Mouse (Mus musculus) intestine, embryonic 16.5 days (tissue): ENCODE data around the gene Vav2. TPM values are rescaled to one million over a fixed set of nuclear protein-coding genes. Genes with fewer than 3 reads are reported as not detected.
A peak's percentile ranks its signal among the peaks of the same experiment; 100 is the strongest.

Experiments used
- ATAC-seq: fragments of 200-750 bp; cut with Nextera tagmentation; 2 replicates; pipeline ENCODE4 v1.8.0; 2017; ENCODE audit warnings: moderate TSS enrichment, moderate library complexity
- H3K27ac ChIP-seq: fragments of 300-500 bp; sonication (generic); 2 replicates; pipeline ENCODE4 v1.5.1; 2014; ENCODE audit warnings: mild to moderate bottlenecking, low read length
- H3K27me3 ChIP-seq: fragments of 300-500 bp; sonication (generic); replicated peaks from 2 replicates; pipeline ENCODE4 v1.6.1; 2014; ENCODE audit warnings: low read length, control low read depth, mixed read lengths; ENCODE audit not compliant: control insufficient read depth, insufficient read depth
- H3K36me3 ChIP-seq: fragments of 300-500 bp; sonication (generic); 2 replicates; pipeline ENCODE4 v1.6.1; 2014; ENCODE audit warnings: low read length, control low read depth; ENCODE audit not compliant: control insufficient read depth, insufficient read depth
- H3K4me1 ChIP-seq: fragments of 300-500 bp; sonication (generic); 2 replicates; pipeline ENCODE4 v1.6.1; 2014; ENCODE audit warnings: low read length, control low read depth, mixed read lengths; ENCODE audit not compliant: control insufficient read depth, insufficient read depth
- H3K4me2 ChIP-seq: fragments of 300-500 bp; sonication (generic); 2 replicates; pipeline ENCODE4 v1.6.1; 2014; ENCODE audit warnings: low read depth, low read length, control low read depth
- H3K4me3 ChIP-seq: fragments of 300-500 bp; sonication (generic); 2 replicates; pipeline ENCODE4 v1.5.1; 2014; ENCODE audit warnings: mild to moderate bottlenecking, low read length
- H3K9ac ChIP-seq: fragments of 300-500 bp; sonication (generic); 2 replicates; pipeline ENCODE4 v1.6.1; 2014; ENCODE audit warnings: low read depth, low read length
- H3K9me3 ChIP-seq: fragments of 300-500 bp; sonication (generic); 2 replicates; pipeline ENCODE4 v1.6.1; 2016; ENCODE audit warnings: low read length, control low read depth; ENCODE audit not compliant: control insufficient read depth
- WGBS: fragments of 180-500 bp; shearing (Covaris S2); extraction: QIAGEN DNeasy Blood & Tissue Kit; methylation state at CpG from one replicate; pipeline ENCODE4 v1.1.7; 2014; 5-methylcytosine and 5-hydroxymethylcytosine counted together
- polyA plus RNA-seq: library from polyadenylated mRNA; unstranded; fragments of >200 nt; fragmentation: Nextera tagmentation; extraction: Ambion mirVana; gene quantifications from 2 replicates; pipeline ENCODE4 v1.2.1, GENCODE M21; 2015

The Vav2 gene
- polyA plus RNA-seq, 1 experiment from 2014 or later = 4.8 TPM

GRCm38 (mm10) chr2:27390325-27390724 is 36.5 kb downstream of the Vav2 start:
- H3K4me2 ChIP-seq = 0 out of 2 replicates have a peak overlapping the region, but pooled peaks have one; percentile 17
- H3K36me3 ChIP-seq = no peaks in the 10 kb centered on the region
- no peaks in the 10 kb centered on the region for H3K27me3 ChIP-seq
- H3K4me1 ChIP-seq = peaks cover 27% of the 10 kb centered on the region
- H3K4me3 ChIP-seq = no peak overlapping the region
- peak overlapping the region; percentile 73 for H3K27ac ChIP-seq
- 62% methylated on average over 8 of the region's 8 CpGs for WGBS
- H3K9ac ChIP-seq = peak overlapping the region; percentile 41; the same call in 1 of the 2 replicates
- ATAC-seq = peak; percentile 74
- H3K9me3 ChIP-seq = 0 out of 2 replicates have a peak, but pooled peaks cover 3% of the 10 kb centered on the region

- H3K4me2 ChIP-seq = no peak overlapping the region
- H3K27me3 ChIP-seq = no peaks in the 10 kb centered on the region
- no peak overlapping the region for H3K4me3 ChIP-seq
- H3K4me1 ChIP-seq = peaks cover 21% of the 10 kb centered on the region
- WGBS = 49% methylated on average over 14 of the region's 14 CpGs
- 0 out of 2 replicates have a peak, but pooled peaks cover 3% of the 10 kb centered on the region for H3K9me3 ChIP-seq
- no peaks in the 10 kb centered on the region for H3K36me3 ChIP-seq
- peak; percentile 38 for ATAC-seq
- H3K9ac ChIP-seq = peak overlapping the region; percentile 41; the same call in 1 of the 2 replicates
- H3K27ac ChIP-seq = peak overlapping the region; percentile 73
Measured at GRCm38 (mm10) chr2:27389272-27390162, 37.3 kb downstream of the Vav2 start.

- H3K4me3 ChIP-seq = no peak overlapping the region
- H3K27ac ChIP-seq = no peak overlapping the region
- H3K36me3 ChIP-seq = no peaks in the 10 kb centered on the region
- H3K27me3 ChIP-seq = no peaks in the 10 kb centered on the region
- no peak overlapping the region for H3K9ac ChIP-seq
- H3K4me1 ChIP-seq = peaks cover 20% of the 10 kb centered on the region
- H3K9me3 ChIP-seq = 0 out of 2 replicates have a peak, but pooled peaks cover 3% of the 10 kb centered on the region
- 92% methylated on average over 1 of the region's 1 CpGs for WGBS
- no peak for ATAC-seq
- H3K4me2 ChIP-seq = no peak overlapping the region
Measured at GRCm38 (mm10) chr2:27387209-27387608, 39.6 kb downstream of the Vav2 start.

GRCm38 (mm10) chr2:27381698-27382097 is 45.1 kb downstream of the Vav2 start:
- Histone ChIP-seq H3K9me3 (0 out of 2 replicates have a peak, but pooled peaks cover 3% of the 10 kb centered on the region), H3K4me1 (peaks cover 2% of the 10 kb centered on the region; the same call in 1 of the 2 replicates), H3K27ac (no peak overlapping the region; the same call in 1 of the 2 replicates), H3K27me3 (no peaks in the 10 kb centered on the region), H3K4me2 (no peak overlapping the region), H3K9ac (no peak overlapping the region), H3K36me3 (no peaks in the 10 kb centered on the region), H3K4me3 (no peak overlapping the region)
- no peak for ATAC-seq
- WGBS = 55% methylated on average over 4 of the region's 4 CpGs

- 75% methylated on average over 3 of the region's 3 CpGs for WGBS
- Histone ChIP-seq H3K4me2 (no peak overlapping the region), H3K27me3 (no peaks in the 10 kb centered on the region), H3K4me3 (no peak overlapping the region), H3K36me3 (no peaks in the 10 kb centered on the region), H3K9ac (no peak overlapping the region), H3K9me3 (0 out of 2 replicates have a peak, but pooled peaks cover 2% of the 10 kb centered on the region), H3K27ac (no peak overlapping the region; the same call in 1 of the 2 replicates), H3K4me1 (peaks cover 2% of the 10 kb centered on the region; the same call in 1 of the 2 replicates)
- ATAC-seq = no peak
Measured at GRCm38 (mm10) chr2:27381254-27381653, 45.6 kb downstream of the Vav2 start.

GRCm38 (mm10) chr2:27377876-27378275 is 49.0 kb downstream of the Vav2 start:
- Histone ChIP-seq H3K27ac (no peak overlapping the region), H3K9me3 (no peaks in the 10 kb centered on the region), H3K4me3 (no peak overlapping the region), H3K27me3 (no peaks in the 10 kb centered on the region), H3K4me2 (no peak overlapping the region), H3K9ac (no peak overlapping the region), H3K36me3 (no peaks in the 10 kb centered on the region), H3K4me1 (peaks cover 14% of the 10 kb centered on the region)
- 46% methylated on average over 4 of the region's 4 CpGs for WGBS
- no peak for ATAC-seq

- no peak overlapping the region for H3K4me2 ChIP-seq
- 74% methylated on average over 8 of the region's 8 CpGs for WGBS
Measured at GRCm38 (mm10) chr2:27377164-27377563, 49.7 kb downstream of the Vav2 start.

GRCm38 (mm10) chr2:27375141-27375540 is 51.7 kb downstream of the Vav2 start:
- no peaks in the 10 kb centered on the region for H3K36me3 ChIP-seq
- no peak overlapping the region for H3K4me2 ChIP-seq
- H3K27me3 ChIP-seq = no peaks in the 10 kb centered on the region
- 41% methylated on average over 3 of the region's 3 CpGs for WGBS
- H3K9ac ChIP-seq = no peak overlapping the region
- no peak overlapping the region for H3K27ac ChIP-seq
- H3K4me1 ChIP-seq = peaks cover 17% of the 10 kb centered on the region
- no peak overlapping the region for H3K4me3 ChIP-seq
- no peaks in the 10 kb centered on the region for H3K9me3 ChIP-seq
- no peak for ATAC-seq

More at GRCm38 (mm10) chr2:27377164-27377563, 49.7 kb downstream of the Vav2 start:
- Histone ChIP-seq H3K9me3 (no peaks in the 10 kb centered on the region), H3K36me3 (no peaks in the 10 kb centered on the region), H3K4me3 (no peak overlapping the region), H3K27me3 (no peaks in the 10 kb centered on the region), H3K4me1 (peaks cover 15% of the 10 kb centered on the region), H3K27ac (no peak overlapping the region), H3K9ac (no peak overlapping the region)
- no peak for ATAC-seq

- Histone ChIP-seq H3K27me3 (no peaks in the 10 kb centered on the region), H3K4me2 (no peak overlapping the region), H3K9ac (no peak overlapping the region), H3K4me3 (no peak overlapping the region), H3K9me3 (no peaks in the 10 kb centered on the region), H3K4me1 (peaks cover 17% of the 10 kb centered on the region), H3K36me3 (no peaks in the 10 kb centered on the region), H3K27ac (no peak overlapping the region)
- no peak for ATAC-seq
- 26% methylated on average over 12 of the region's 12 CpGs for WGBS
Measured at GRCm38 (mm10) chr2:27373349-27373748, 53.5 kb downstream of the Vav2 start.
